Mouse (Mus musculus): ENCODE measurements around the gene Glrp1. TPM values are rescaled to one million over a fixed set of nuclear protein-coding genes. Genes with fewer than 3 reads are reported as not detected.
A peak's percentile ranks its signal among the peaks of the same experiment; 100 is the strongest.

Gene Glrp1
- 0.38 and 0.55 TPM in 2 replicates for polyA plus RNA-seq (2012; ENCODE audit: insufficient read depth, insufficient read length, missing spikeins)

DNA sequence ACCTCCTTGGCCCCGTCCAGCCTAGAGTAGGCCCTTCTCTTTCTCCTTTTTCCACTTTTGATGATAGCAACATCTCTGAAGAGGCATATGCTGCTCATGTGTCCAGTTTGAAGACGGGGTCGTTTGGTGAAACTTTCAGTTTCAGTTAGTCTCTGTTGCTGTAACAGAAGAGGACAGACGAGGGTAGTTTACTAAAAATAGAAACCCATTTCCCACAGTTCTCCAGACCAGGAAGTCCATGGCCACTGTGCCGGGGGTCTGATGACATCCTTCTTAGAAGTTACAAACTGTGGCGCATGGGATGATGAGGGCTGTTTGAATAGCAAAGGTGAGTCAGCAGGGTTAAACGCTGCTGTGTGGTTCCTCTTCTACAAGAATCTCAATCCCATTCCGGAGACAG, at the start of gene Glrp1:
Glrp1 (minus strand) TSS at position 278 of the 400 bp plus-strand sequence.
- H3K27ac ChIP-seq (ENCODE audit: insufficient read depth, low read depth, low read length), result peak within 1 kb of the TSS; percentile 25
- peak within 1 kb of the TSS; percentile 49 for H3K4me3 ChIP-seq (ENCODE audit: insufficient read depth, low read length)
- H3K4me1 ChIP-seq (ENCODE audit: control insufficient read depth, insufficient read depth, low read length), result peaks cover 14% of the 10 kb centered on the region
- TF ChIP-seq CTCF (IDR thresholded peaks at IDR 0.05; ENCODE audit: low read depth, low read length), result no peak
- no peak for TF ChIP-seq POLR2A (IDR thresholded peaks at IDR 0.05; ENCODE audit: borderline replicate concordance, low read depth, low read length)

DNA sequence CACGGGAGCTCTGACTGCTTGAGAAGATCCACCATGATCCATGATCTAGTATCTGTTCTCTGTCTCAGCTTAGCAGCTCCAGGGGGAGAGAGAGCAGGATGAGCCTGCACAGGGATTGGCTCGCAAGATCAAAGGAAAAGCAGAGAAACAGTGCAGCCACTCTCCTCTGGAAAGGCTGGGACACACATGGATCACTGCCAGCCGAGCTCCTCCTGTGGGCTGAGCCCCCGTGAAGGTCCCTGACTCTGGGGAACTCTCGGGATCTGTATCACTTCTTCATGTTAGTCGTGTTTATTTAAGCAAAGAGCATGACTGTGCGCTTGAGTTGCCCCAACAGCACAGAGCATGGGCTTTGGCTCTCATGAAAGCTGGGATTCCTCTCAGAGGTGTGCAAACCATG, 49.4 kb upstream of the Glrp1 start:
- H3K4me3 ChIP-seq (ENCODE audit: insufficient read depth, low read length), result no peak overlapping the region
- H3K27ac ChIP-seq (ENCODE audit: insufficient read depth, low read depth, low read length), result no peak overlapping the region

GRCm38 (mm10) chr1:88558793-88559192, 48.9 kb upstream of the Glrp1 start:
- Histone ChIP-seq H3K4me3 (ENCODE audit: insufficient read depth, low read length) (no peak overlapping the region), H3K27ac (ENCODE audit: insufficient read depth, low read depth, low read length) (no peak overlapping the region), H3K4me1 (ENCODE audit: control insufficient read depth, insufficient read depth, low read length) (peaks cover 23% of the 10 kb centered on the region)
- no peak for TF ChIP-seq POLR2A (IDR thresholded peaks at IDR 0.05; ENCODE audit: borderline replicate concordance, low read depth, low read length)
- TF ChIP-seq CTCF (IDR thresholded peaks at IDR 0.05; ENCODE audit: low read depth, low read length), result no peak

More for the DNA sequence above, 49.4 kb upstream of the Glrp1 start:
- TF ChIP-seq CTCF (IDR thresholded peaks at IDR 0.05; ENCODE audit: low read depth, low read length) (no peak), POLR2A (IDR thresholded peaks at IDR 0.05; ENCODE audit: borderline replicate concordance, low read depth, low read length) (no peak)
- H3K4me1 ChIP-seq (ENCODE audit: control insufficient read depth, insufficient read depth, low read length), result peaks cover 21% of the 10 kb centered on the region

- Histone ChIP-seq H3K4me3 (ENCODE audit: insufficient read depth, low read length) (no peak overlapping the region), H3K4me1 (ENCODE audit: control insufficient read depth, insufficient read depth, low read length) (peaks cover 18% of the 10 kb centered on the region), H3K27ac (ENCODE audit: insufficient read depth, low read depth, low read length) (no peak overlapping the region)
- TF ChIP-seq CTCF (IDR thresholded peaks at IDR 0.05; ENCODE audit: low read depth, low read length), result no peak
- no peak for TF ChIP-seq POLR2A (IDR thresholded peaks at IDR 0.05; ENCODE audit: borderline replicate concordance, low read depth, low read length)
These were observed 46.5 kb upstream of the Glrp1 start for GRCm38 (mm10) chr1:88556401-88556800.

DNA sequence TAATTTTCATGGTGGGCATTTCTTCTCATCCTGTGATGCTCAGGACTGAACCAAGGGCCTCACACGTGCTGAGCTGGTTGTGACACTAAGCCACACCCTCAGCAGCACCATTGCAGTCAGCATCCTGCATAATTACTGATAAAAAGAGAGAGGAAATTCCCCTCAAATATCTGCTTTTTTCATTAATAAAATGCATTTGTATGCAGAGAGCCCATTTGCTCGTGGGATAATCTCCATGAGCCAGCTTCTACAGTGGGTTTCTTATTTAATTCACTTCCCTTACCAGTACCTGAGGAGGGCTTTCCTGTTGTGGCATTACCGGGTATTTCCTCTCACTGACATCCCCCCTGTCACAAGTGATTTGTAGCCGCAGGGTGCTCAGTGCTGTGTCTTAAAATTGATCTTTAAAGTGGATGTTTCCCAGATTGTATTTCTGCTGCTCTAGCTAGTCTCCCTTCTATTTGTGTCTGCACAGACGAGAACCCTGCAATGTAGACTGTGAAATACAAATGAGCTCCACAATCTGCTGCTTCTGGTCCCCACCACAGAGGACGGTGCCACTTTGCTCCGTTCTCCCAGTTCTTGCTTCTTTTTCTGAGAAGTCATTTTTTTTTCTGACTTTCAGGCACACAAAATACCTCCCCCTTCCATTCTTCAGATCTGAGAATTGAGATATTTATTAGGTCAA, 43.8 kb upstream of the Glrp1 start:
- Histone ChIP-seq H3K4me1 (ENCODE audit: control insufficient read depth, insufficient read depth, low read length) (peaks cover 13% of the 10 kb centered on the region), H3K27ac (ENCODE audit: insufficient read depth, low read depth, low read length) (no peak overlapping the region), H3K4me3 (ENCODE audit: insufficient read depth, low read length) (no peak overlapping the region)
- TF ChIP-seq CTCF (IDR thresholded peaks at IDR 0.05; ENCODE audit: low read depth, low read length), result no peak

DNA sequence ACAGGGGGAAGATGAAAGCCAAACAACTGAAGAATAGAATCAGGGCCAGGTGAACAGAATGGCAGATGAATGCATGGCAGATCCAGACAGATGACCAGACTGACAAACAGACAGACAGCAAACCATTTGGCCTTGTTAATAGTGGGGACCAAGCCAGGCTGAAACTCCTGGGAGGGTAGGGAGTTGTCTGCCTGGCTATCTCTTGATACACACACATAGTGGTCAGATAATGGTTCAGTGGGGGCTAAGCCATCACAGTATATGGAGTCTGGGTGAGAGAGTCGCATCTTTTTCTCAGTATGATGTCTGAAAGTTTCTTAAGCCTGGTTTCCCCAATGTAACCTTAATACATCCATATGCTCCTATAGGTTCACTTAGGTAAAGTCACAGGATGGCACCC, 39.4 kb upstream of the Glrp1 start:
- no peak for TF ChIP-seq CTCF (IDR thresholded peaks at IDR 0.05; ENCODE audit: low read depth, low read length)
- TF ChIP-seq POLR2A (IDR thresholded peaks at IDR 0.05; ENCODE audit: borderline replicate concordance, low read depth, low read length), result no peak
- no peak overlapping the region for H3K4me3 ChIP-seq (ENCODE audit: insufficient read depth, low read length)
- no peak overlapping the region for H3K27ac ChIP-seq (ENCODE audit: insufficient read depth, low read depth, low read length)
- H3K4me1 ChIP-seq (ENCODE audit: control insufficient read depth, insufficient read depth, low read length), result 0 out of 2 replicates have a peak, but pooled peaks cover 2% of the 10 kb centered on the region

DNA sequence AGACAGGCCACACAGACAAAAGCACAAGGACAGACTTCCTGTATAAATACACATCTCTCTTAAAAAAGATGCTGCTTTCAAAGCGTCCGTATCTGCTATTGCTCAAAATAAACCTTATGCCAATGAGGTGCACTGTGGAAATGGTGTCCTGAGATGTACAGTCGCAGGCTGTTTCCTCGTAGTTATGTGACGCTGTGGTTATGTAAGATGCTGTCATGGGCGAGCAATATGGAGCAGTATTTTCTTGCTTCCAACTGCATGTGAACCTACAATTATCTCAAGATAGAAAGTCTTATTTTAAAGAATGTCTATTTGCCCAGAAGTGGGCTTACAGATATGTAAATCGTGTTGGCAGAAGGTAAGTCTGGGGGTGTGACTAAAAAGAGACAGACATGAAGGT, 37.3 kb upstream of the Glrp1 start:
- Histone ChIP-seq H3K4me1 (ENCODE audit: control insufficient read depth, insufficient read depth, low read length) (no peaks in the 10 kb centered on the region), H3K27ac (ENCODE audit: insufficient read depth, low read depth, low read length) (no peak overlapping the region), H3K4me3 (ENCODE audit: insufficient read depth, low read length) (no peak overlapping the region)
- TF ChIP-seq POLR2A (IDR thresholded peaks at IDR 0.05; ENCODE audit: borderline replicate concordance, low read depth, low read length), result no peak
- TF ChIP-seq CTCF (IDR thresholded peaks at IDR 0.05; ENCODE audit: low read depth, low read length), result no peak

- Histone ChIP-seq H3K27ac (ENCODE audit: insufficient read depth, low read depth, low read length) (no peak overlapping the region), H3K4me3 (ENCODE audit: insufficient read depth, low read length) (no peak overlapping the region), H3K4me1 (ENCODE audit: control insufficient read depth, insufficient read depth, low read length) (no peaks in the 10 kb centered on the region)
- no peak for TF ChIP-seq POLR2A (IDR thresholded peaks at IDR 0.05; ENCODE audit: borderline replicate concordance, low read depth, low read length)
- no peak for TF ChIP-seq CTCF (IDR thresholded peaks at IDR 0.05; ENCODE audit: low read depth, low read length)
These were observed 33.7 kb upstream of the Glrp1 start for GRCm38 (mm10) chr1:88543608-88544007.

GRCm38 (mm10) chr1:88539823-88540222, 30.0 kb upstream of the Glrp1 start:
- no peak overlapping the region for H3K27ac ChIP-seq (ENCODE audit: insufficient read depth, low read depth, low read length)
- H3K4me3 ChIP-seq (ENCODE audit: insufficient read depth, low read length), result no peak overlapping the region
- TF ChIP-seq CTCF (IDR thresholded peaks at IDR 0.05; ENCODE audit: low read depth, low read length), result no peak
- no peak for TF ChIP-seq POLR2A (IDR thresholded peaks at IDR 0.05; ENCODE audit: borderline replicate concordance, low read depth, low read length)
- no peaks in the 10 kb centered on the region for H3K4me1 ChIP-seq (ENCODE audit: control insufficient read depth, insufficient read depth, low read length)

DNA sequence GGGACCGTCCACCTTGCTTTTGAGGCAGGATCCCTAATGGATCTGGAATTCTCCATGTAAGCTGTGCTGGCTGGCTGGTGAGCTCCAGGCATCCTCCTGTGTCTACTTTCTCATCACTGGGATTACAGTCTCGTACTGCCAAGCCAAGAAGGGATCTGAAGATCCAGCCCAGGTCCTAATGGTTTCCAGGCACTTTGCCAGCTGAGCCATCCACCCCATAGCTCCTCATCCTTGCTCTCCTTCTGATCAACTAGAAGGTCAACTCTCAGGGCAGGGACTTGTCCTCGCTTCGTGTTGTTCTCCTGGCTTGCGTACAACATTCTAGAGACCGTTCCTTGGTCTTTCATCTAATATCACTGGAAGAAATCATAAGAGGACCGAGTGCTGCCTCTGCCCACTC, 29.4 kb upstream of the Glrp1 start:
- Histone ChIP-seq H3K27ac (ENCODE audit: insufficient read depth, low read depth, low read length) (no peak overlapping the region), H3K4me3 (ENCODE audit: insufficient read depth, low read length) (no peak overlapping the region), H3K4me1 (ENCODE audit: control insufficient read depth, insufficient read depth, low read length) (no peaks in the 10 kb centered on the region)
- no peak for TF ChIP-seq POLR2A (IDR thresholded peaks at IDR 0.05; ENCODE audit: borderline replicate concordance, low read depth, low read length)
- no peak for TF ChIP-seq CTCF (IDR thresholded peaks at IDR 0.05; ENCODE audit: low read depth, low read length)

Data from bone marrow macrophage, adult 2 months (primary cell).